Mouse (Mus musculus): ENCODE measurements around the gene Ttll1.
"Not testable (repeated sequence)": the region's sequence is repeated elsewhere in the genome, so short reads cannot be mapped to it uniquely, and the experiment has no call there.

The Ttll1 gene

DNA sequence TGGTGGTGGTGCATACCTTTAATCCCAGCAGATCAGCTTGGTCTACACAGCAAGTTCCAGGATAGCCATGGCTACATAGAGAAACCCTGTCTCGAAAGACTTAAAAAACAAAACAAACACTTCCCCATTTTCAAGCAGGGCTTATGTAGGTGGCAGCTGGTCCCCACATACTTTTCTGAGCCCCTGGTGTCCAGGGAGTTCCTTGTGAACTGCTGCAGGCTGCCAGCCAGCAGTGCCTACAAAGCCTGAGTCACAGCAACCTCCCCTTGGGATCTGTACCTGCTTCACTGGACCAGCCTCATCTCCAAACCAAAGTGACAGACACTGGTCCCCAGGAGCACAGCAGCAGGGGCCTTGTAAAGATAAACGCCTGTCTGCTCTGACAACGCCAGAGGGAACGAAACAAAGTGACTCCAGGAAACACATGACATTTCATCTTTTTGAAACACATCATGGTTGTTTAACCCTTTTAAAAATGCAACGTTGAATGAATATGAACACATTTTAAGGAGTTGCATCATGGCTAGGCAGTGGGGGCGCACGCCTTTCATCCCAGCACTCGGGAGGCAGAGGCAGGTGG is 28.0 kb downstream of the Ttll1 start:
- no peak for DNase-seq (ENCODE audit: low read depth, low spot score)

DNA sequence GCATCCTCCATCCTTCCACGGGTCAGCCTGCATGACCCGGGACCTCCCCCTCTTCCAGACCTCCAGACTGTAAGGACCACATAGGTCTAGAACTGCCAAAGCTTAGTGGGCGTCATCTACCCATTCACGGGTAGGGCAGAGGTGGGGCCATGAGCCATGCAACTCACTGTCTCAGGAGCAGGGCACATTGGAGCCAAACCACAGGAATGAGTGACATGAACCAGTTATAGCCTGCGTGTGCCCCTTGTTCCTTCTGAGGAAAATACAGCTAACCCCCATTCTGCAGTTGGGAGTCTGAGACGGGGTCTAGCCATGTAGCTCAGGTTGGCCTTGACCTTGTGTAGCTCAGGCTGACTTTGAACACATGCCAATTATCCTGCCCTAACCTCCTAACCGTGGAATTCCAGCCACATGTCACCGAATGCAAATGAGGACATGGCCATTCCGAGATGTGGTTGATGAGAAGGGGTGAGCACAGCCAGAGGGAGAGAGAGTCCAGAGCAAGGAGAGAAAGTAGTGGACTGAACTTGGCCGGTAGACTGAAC is 29.4 kb downstream of the Ttll1 start:
- no peak for DNase-seq (ENCODE audit: low read depth, low spot score)

DNA sequence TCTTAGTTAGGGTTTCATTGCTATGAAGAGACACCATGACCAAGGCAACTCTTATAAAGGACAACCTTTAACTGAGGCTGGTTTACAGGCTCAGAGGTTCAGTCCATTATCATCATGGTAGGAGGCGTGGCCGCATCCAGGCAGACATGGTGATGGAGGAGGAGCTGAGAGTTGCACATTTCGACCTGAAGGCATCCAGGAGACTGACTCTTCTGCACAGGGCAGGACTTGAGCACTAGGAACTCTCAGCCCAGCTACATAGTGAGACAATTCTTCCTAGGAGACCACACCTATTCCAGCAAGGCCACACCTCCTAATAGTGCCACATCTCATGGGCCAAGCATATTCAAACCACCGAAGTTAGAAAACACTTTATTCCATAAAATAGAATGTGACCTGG is 30.9 kb downstream of the Ttll1 start:
- no peak for DNase-seq (ENCODE audit: low read depth, low spot score)

DNA sequence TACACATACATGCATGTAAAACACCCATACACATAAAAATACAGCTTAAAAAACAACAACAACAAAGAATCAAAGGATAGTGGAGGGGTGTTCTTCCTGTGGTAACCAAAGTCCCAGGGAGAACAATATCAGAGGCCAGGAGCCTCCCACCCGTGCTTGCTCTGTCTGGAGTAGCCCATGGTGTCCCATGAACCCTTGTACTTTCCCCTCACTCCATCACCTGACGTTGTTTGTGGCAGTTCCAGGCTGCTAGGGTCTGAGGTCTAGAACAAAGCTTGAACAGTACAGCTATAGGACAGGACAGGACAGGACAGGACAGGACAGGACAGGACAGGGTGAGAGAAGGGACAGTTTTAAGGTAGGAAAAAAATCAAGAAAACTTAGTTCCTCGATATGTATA is 32.6 kb downstream of the Ttll1 start:
- no peak for DNase-seq (ENCODE audit: low read depth, low spot score)

DNA sequence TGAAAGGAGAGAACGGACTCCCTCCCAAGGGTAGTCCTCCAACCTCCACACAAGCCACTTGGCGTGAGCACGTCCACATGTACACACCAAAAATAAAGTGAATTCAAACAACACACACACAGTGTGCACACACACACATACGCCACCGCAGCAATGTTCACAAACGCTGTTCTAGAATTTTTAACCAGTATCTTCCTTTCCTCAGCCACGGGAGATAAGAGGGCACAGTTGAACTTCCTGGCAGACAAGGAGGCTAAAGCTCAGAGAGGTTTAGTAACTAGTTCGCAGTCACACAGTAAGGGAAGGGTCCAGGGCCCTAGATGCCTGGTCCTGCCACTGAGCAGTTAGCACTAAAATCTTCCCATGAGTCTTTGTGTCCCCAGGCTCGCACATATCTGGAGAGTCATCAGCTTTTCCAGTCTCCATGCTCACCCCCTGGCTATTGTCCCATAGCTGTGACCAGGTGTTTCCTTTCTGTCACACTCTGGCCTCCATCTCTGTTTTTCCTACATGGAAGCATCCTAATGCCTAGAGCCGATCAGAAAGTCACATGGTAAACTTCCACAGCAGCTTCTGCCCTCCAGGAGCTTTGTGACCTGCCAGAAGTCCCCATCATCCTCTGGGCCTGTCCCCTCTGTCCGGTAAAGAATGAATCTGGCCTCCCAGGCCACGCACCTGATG is 34.0 kb downstream of the Ttll1 start:
- DNase-seq (ENCODE audit: low read depth, low spot score) = no peak

DNA sequence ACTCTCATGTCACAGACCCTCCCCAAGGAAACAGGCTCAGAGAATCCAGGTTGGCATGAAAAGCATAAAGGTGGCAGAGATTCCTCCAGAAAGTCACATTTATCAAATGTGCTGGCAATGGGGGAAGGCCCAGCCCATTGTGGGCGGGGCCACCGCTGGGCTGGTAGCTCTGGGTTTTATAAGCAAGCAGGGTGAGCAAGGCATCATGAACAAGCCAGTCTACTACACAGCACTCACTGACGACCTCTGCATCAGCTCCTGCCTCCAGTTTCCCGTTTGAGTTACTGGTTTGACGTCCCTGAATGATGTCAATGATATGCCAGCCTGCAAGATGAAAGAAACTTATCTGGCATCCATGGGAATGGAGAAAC is 36.2 kb downstream of the Ttll1 start:
- DNase-seq (ENCODE audit: low read depth, low spot score) = no peak

DNA sequence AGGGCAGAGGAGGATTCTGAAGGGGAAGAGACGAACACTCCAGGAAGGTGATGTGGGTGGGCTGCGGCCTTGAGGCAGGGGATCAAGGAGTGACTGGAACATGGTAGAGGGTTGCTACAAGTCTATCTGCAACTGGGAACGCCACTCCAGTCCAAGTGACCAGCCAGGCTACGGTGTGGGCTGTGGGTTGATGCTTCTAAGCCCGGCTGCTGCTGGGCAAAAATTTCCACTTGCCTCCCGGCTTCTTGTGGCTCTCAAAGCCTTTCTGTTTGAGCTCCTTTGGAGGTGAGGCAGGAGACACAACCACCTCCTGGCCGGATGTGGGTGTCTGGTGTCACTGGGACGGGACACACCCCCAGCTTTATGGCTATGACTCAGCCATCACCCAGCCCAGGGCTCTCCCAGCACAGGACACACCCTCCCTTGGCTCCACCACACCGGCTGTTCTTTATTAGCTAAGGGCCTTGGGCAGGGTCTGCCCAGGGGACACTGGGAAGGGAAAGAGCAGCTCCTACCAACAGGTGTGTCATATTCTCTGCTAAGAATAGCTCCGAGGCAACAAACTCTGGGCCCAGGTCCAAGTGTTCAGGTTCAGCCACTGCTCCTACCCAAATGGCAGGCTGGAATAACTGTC is 36.7 kb downstream of the Ttll1 start:
- no peak for DNase-seq (ENCODE audit: low read depth, low spot score)

DNA sequence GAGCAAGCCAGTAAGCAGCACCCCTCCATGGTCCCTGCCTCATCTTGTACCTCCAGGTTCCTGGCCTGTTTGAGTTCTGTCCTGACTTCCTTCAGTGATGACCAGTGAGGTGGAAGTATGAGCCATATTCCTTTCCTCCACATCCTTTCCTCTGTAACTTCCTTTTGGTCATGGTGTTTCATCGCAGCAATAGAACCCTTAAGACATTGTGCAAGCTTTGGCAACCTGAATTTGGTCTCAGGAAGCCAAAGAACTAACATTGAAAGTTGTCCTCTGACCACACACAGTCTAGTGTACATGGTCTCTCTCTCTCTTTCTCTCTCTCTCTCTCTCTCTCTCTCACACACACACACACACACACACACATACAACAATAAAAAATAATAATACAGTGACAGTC is 37.4 kb downstream of the Ttll1 start:
- no peak for DNase-seq (ENCODE audit: low read depth, low spot score)

DNA sequence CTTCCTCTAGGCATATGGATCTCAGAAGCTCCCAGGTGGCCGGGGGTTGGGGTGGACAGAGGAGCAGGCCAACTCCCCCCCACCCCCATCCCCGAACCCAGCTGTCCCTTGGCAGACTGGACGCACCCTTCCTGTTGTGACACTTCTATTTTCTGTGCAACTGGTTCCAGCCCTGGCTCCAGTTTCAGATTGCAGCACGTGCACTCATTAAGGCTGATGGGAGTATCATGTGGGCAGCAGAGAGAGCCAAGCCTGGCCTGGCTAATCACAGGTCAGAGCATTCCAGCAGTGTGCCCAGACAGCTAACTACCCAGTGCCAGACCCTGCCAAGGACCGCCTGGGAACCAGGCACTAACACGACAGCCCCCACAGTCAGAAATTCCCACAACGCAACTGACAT is 39.2 kb downstream of the Ttll1 start:
- no peak for DNase-seq (ENCODE audit: low read depth, low spot score)

DNA sequence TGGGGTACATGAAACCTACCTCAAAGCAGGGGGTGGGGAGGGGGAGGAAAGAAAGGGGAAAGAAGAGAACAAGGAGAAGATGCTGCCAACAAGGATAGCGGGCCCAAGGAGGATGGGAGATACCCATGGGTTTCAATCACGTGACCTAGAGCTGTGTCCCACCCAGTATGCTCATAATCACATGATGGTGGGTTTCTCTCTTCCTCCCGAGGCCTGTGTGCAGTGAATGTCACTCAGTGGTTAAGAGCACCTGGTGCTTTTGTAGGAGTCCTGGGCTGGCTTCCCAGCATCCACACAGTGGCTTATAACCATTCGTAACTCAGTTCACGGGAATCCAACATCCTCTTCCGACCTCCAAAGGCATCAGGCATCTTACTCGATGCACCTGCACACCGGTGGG is 40.2 kb downstream of the Ttll1 start:
- no peak for DNase-seq (ENCODE audit: low read depth, low spot score)

DNA sequence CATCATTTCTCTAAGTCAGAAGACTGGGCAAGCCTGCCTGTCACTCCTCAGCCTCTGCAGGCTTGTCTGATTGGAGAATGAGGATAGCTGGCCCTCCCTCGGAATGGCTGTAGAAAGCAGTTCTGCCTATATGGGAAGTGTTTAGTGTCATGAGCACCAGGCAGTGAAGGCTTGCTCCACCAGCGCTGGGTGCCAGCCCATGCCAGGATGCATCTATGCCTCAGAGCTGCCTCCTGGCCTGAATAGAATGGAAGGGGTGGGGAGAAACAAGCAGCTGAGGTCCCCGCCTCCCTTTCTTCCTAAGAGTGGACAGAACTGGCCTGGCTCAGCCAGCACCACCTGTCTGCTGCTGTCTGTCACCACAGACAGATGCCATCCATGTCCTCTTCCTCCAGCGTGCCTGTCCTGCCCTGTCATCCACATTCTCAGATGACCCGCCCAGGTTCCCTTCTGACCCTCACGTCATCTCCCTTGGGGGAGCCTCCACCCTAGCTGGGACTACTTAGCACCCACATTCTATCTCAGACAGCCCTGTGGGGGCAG is 41.3 kb downstream of the Ttll1 start:
- no peak for DNase-seq (ENCODE audit: low read depth, low spot score)

DNA sequence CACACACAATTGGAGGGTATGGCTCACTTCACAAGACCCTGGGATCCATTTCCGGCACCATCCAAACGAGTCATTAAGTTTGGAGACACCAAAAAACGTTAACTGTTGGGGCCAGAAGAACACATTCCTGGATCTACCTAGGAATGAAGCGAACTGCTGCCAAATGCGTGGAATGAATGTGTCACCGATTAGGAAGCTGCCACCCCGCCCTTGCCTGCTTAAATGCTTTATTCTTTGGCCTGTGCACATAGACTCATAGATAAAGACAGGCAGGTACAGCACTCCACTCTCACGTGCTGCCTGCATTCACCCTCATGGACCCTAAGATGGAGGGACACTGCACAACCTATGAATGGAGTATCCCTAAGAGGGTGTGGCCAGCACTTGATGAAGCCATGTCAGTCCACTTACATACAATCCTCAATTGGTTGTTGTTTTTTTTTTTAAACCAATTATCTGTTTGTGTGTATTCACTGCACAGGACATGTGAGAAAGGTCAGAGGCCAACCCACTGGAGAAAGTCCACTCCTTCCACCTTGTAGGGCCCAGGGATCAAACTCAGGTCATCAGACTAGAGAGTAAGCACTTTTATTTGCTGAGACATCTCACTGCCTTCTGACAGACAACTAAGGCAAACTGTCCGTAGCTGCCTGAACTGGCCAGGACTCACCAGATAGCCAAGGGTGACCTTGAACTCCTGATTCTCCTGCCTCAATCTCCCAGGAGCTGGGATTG is 43.3 kb downstream of the Ttll1 start:
- no peak for DNase-seq (ENCODE audit: low read depth, low spot score)

DNA sequence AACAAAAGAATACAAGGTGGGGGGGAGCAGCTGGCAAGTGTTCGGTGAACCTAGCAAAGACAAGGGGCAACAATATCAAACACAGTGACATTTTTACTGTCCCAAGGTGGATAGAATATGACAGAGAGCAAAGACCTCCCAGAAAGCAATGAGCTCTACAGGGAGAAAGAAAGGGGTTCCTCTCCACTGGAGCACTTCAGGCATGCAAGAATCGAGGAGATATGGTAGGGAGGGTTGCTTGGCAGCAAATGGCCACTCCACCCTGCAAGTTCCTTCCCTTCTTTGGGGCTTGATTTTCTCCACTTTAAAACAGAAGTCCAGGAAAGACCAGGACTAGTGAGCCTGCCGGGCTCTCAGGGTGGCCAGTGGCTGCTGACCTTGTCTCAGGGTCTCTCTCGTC is 44.4 kb downstream of the Ttll1 start:
- DNase-seq (ENCODE audit: low read depth, low spot score) = no peak

DNA sequence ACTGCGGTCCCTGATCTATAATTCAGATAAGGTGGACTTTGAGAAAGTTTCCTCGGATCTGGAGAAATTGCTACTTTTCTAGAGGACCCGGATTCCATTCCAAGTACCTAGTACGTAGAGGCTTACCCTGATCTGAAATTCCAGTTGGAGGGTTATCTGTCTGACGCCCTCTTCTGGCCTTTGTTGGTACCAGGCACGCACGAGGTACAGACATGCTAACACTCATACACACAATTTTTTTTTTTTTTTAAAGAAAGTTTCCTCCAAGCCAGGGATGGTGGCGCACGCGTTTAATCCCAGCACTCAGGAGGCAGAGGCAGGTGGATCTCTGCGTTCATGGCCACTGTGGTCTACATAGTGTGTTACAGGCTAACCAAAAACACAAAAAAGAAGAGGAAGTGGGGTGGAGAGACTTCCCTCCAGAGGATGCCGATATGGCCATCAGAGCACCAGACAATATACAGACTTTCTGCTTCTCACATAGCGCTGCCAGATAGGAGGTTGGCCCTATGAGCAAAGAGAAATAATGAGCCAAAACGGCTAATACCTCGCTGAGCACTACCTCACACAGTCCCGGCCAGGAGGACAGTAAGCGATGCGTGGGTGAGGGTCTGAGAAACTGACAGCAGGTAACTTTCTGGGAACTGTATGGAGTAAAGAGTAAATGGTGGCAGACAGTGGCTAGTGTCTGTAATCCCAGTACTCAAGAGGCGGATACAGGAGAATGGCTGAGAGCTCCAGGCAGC is 45.6 kb downstream of the Ttll1 start:
- no peak for DNase-seq (ENCODE audit: low read depth, low spot score)

DNA sequence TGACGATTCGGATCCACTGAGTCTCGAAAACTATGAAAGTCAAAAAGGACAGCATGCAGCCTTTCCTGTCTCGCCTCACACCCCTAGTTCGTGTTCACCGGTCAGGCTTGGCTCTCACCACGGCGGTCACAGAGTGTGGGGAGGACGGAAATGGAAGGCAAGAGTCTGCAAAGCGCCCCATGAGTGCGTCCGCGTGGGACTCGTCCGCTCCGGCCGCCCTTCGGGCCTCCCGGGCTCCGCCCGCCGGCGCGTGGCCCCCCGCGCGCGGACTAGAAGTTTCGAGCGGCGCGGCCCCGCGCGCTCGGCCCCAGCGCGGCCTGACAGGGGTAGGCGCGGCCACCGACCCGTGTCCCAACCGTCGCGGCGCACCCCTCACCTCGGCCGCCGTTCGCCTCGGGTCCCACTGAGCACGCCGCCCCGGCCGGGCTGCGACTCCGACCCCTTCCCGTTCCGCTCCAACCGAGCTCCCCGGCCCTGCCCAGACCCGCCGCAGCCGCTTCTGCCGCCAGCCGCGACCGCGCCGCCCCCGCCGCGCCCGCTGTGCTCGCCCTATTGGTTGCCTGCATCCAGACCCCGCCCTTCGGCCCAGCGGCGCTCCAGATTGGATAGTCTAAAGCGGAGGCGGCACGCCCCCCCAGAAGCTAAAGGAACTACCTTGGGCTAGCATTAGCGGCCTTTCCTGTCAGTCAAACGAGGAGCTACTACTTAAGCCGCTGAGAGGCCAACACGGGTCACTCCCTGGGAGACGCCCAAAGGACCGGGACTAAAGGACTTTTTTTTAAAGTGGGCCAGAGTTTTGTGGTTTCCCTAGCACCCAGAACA is 46.4 kb downstream of the Ttll1 start, which contains the start of gene Pacsin2:
Gene Pacsin2, minus strand, starts transcription at position 524 of the 822 bp plus-strand sequence.
- DNase-seq (ENCODE audit: low read depth, low spot score) = peak; percentile 77

DNA sequence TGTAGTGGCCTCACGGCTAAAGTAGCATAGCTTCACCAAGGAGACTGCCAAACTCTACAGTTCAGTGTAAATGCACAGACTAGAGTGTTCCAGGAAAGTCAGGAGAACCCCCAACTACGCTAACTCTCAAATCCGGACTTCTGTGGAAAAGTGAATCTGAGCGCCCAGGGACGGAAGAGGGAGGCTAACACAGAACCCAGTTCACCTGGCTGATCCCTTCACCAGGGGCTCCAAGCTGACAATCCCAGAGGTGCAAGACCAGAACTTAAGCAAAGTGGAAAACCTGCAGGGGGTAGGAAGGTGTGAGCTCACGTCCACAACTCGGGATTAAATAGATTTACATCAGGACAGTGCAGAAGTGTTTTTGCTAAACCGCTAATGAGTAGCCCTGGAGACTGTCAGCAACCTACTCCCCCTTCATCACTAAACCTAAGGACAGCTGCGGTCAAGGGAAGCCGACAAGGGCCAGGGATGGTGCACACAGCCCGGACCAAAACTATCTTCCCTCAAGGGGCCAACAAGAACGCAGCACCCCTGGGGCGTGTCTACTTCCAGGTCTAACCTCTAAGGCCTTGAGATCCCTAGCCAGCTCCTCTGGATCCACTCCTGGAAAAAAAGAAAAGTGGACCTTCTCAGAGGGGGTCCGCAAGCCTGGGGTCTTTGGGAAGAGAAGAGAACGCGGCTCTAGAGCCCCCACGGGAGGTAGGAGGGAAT is 47.2 kb downstream of the Ttll1 start:
- no peak for DNase-seq (ENCODE audit: low read depth, low spot score)

DNA sequence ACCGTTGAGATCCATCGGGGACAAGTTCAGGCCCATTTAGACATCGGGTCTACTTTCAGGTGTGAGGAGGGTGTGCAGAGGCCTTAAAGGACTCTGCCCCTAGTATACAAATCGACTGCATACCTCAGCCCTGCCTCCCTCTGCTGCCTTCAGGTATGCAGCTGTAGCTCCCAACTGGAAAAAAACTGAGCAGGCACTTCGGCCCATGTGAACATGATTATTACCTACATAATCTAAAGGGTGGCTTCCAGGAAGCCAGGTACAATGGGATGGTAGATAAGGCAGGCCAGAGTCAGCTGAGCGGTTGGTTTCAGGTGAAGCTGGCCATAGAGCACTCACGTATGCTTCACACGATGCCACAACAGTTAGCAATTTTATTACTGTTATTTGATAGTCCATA is 48.3 kb downstream of the Ttll1 start:
- DNase-seq (ENCODE audit: low read depth, low spot score) = not testable (repeated sequence)

DNA sequence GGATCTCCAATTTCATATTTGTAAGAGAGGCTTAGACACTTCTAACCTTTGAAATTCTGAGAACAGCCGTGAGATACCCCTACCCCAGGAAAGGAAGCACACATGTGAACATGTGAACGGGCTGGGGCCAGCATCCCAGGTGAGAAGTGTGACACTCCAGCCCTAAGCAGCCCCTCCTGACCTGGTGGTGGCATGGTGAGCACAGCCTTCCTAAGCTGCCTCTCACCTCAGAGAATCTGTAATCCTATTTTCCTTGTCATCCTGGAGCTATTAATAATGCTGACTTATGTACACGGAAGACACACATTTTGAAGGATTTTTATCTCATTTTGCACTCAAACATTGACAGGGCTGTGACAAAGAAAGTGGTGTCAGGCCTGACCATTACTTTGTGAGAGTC is 49.8 kb downstream of the Ttll1 start:
- no peak for DNase-seq (ENCODE audit: low read depth, low spot score)

DNA sequence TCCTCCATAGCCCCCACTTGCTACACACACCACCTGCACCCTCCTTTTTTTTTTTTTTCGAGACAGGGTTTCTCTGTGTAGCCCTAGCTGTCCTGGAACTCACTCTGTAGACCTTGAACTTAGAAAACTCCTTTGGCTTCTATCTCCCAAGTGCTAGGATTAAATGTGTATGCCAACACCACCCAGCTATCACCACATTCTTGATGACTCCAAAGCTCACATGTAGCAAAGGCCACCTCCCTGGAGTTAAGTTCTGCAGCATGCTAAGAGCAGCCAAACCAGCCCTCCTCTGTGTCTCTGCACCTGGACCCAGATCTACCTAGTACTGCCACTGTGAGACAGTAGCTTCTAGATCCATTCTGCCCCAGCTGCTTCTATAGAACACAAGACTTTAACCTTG is 53.2 kb downstream of the Ttll1 start:
- DNase-seq (ENCODE audit: low read depth, low spot score) = no peak

DNA sequence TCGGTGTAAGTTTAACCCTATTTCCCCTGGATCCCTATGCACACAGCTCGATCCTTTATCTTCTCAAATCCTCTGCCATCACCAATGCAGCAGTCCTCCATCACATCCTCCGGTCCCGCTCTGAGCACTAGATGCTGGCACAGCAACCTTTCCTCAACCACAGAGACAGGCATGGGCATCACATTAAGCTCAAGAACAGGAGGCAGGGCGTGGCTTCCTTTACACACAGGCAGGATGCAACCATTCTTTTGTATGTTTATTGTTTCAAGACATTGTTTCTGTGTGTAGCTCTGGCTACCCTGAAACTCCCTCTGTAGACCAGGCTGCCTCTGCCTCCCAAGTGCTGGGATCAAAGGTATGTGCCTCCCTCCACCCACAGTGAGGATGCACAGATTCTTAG is 55.1 kb downstream of the Ttll1 start:
- DNase-seq (ENCODE audit: low read depth, low spot score) = no peak
